Mouse (Mus musculus) bone marrow macrophage, adult 2 months (primary cell): ENCODE data around the gene Xpo5.

Experiments
- CTCF ChIP-seq: IDR thresholded peaks from 2 replicates; pipeline ENCODE4 v1.5.1; 2012; ENCODE audit warnings: low read depth, mild to moderate bottlenecking, low read length, moderate library complexity
- POLR2A ChIP-seq: IDR thresholded peaks from 2 replicates; pipeline ENCODE4 v1.6.1; 2012; ENCODE audit warnings: mild to moderate bottlenecking, low read depth, low read length, borderline replicate concordance

- TF ChIP-seq CTCF: no peak
- no peak for TF ChIP-seq POLR2A
These were observed 13.8 kb upstream of the Xpo5 start for GRCm38 (mm10) chr17:46188829-46189228.
